Mouse (Mus musculus) forebrain, postnatal 0 days (tissue): ENCODE data around the gene Them7. TPM values are rescaled to one million over a fixed set of nuclear protein-coding genes. Genes with fewer than 3 reads are reported as not detected.
A peak's percentile ranks its signal among the peaks of the same experiment; 100 is the strongest.

Experiments
- ATAC-seq: fragments of 200-750 bp; cut with Nextera tagmentation; 2 replicates; pipeline ENCODE4 v1.8.0; 2017; ENCODE audit warnings: mild to moderate bottlenecking, moderate library complexity
- DNase-seq: peaks from one replicate; pipeline ENCODE4 v3.0.0-alpha.2; 2015
- H3K27ac ChIP-seq: fragments of 300-500 bp; sonication (generic); 2 replicates; pipeline ENCODE4 v1.5.1; 2014; ENCODE audit warnings: low read depth, mild to moderate bottlenecking, antibody characterized with exemption, low read length, moderate library complexity, mixed read lengths
- H3K27me3 ChIP-seq: fragments of 300-500 bp; sonication (generic); 2 replicates; pipeline ENCODE4 v1.6.1; 2014; ENCODE audit warnings: mild to moderate bottlenecking, low read length, mixed read lengths; ENCODE audit not compliant: insufficient read depth
- H3K36me3 ChIP-seq: fragments of 300-500 bp; sonication (generic); 2 replicates; pipeline ENCODE4 v1.6.1; 2014; ENCODE audit warnings: mild to moderate bottlenecking, moderate library complexity; ENCODE audit not compliant: insufficient read depth
- H3K4me1 ChIP-seq: fragments of 300-500 bp; sonication (generic); 2 replicates; pipeline ENCODE4 v1.6.1; 2014; ENCODE audit warnings: antibody characterized with exemption; ENCODE audit not compliant: insufficient read depth
- H3K4me2 ChIP-seq: fragments of 300-500 bp; sonication (generic); 2 replicates; pipeline ENCODE4 v1.6.1; 2014; ENCODE audit warnings: low read depth, mild to moderate bottlenecking, moderate library complexity
- H3K4me3 ChIP-seq: fragments of 300-500 bp; sonication (generic); 2 replicates; pipeline ENCODE4 v1.5.1; 2014; ENCODE audit warnings: low read depth, low read length, mixed read lengths
- H3K9ac ChIP-seq: fragments of 300-500 bp; sonication (generic); 2 replicates; pipeline ENCODE4 v1.6.1; 2014; ENCODE audit warnings: mild to moderate bottlenecking
- H3K9me3 ChIP-seq: fragments of 300-500 bp; sonication (generic); 2 replicates; pipeline ENCODE4 v1.6.1; 2016; ENCODE audit warnings: low read length
- CTCF ChIP-seq: sonication (generic); IDR thresholded peaks from 2 replicates; pipeline ENCODE4 v1.5.1; 2016; ENCODE audit warnings: antibody characterized with exemption, control low read depth, low read depth
- WGBS: fragments of 180-500 bp; shearing (Covaris S2); extraction: QIAGEN DNeasy Blood & Tissue Kit; methylation state at CpG from one replicate; pipeline ENCODE4 v1.1.7; 2014; 5-methylcytosine and 5-hydroxymethylcytosine counted together
- polyA plus RNA-seq: library from polyadenylated mRNA; unstranded; fragments of >200 nt; fragmentation: Nextera tagmentation; extraction: Ambion mirVana; gene quantifications from 2 replicates; pipeline ENCODE4 v1.2.1, GENCODE M21; 2015
- total RNA-seq: library from RNA; depleted of rRNA; stranded (reverse); fragments of >200 nt; gene quantifications from 2 replicates; pipeline ENCODE4 v1.2.3, GENCODE M21; 2014; rRNA removed

Gene Them7
- total and polyA plus RNA-seq, 2 experiments from 2014 or later = not detected

DNA sequence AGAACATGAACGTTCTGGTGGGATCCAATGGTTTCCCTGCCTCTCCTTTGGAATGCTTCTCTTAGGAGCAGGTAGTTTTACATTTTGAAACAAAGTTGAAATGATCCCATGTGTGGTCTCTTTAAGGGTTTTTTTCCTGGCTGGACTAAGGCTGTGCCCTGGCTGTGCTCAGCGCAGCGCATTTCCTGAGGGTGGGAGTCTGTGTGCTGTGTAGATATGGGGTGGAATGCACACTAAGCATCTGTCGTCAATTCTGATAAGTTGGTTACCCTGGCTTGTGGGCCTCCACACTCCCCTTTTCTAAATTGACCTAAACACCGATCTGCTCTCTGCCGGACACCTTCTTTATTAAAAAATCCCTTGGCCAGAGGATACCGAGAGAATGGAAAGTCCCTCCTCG is 203.3 kb downstream of the Them7 start:
- H3K4me2 ChIP-seq = no peak overlapping the region
- no peak overlapping the region for H3K27ac ChIP-seq
- no peaks in the 10 kb centered on the region for H3K4me1 ChIP-seq
- H3K9me3 ChIP-seq = no peaks in the 10 kb centered on the region
- H3K36me3 ChIP-seq = no peaks in the 10 kb centered on the region
- ATAC-seq = no peak
- TF ChIP-seq CTCF = no peak
- no peak overlapping the region for H3K4me3 ChIP-seq
- no peak overlapping the region for H3K9ac ChIP-seq
- 85% methylated on average over 8 of the region's 8 CpGs for WGBS
- no peak for DNase-seq
- peaks cover 10% of the 10 kb centered on the region for H3K27me3 ChIP-seq

DNA sequence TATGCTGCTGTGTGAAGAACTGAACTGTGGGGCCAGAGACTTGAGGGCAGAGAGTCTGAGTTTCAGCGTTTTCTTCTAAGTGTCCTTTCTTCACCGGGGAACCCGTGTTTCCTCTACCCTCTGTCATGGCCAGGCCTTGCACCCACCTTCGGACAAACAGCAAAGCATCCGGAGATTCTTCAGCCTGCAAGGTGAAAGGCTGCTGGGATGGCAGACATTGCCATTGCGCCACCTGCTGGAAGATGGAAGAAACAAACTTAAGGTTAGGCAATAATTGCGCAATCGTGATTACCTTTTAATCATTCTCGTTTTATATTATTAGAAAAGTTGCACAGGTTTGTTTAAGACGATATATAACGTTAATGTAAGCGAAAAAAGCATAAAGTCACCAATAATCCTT is 203.9 kb downstream of the Them7 start:
- Histone ChIP-seq H3K9ac (no peak overlapping the region), H3K9me3 (no peaks in the 10 kb centered on the region), H3K27me3 (peaks cover 10% of the 10 kb centered on the region), H3K4me2 (no peak overlapping the region), H3K4me3 (no peak overlapping the region), H3K27ac (no peak overlapping the region), H3K36me3 (no peaks in the 10 kb centered on the region), H3K4me1 (no peaks in the 10 kb centered on the region)
- WGBS = 3% methylated on average over 12 of the region's 12 CpGs
- peak; percentile 58; the same call in 1 of the 2 replicates for ATAC-seq
- peak; percentile 91 for TF ChIP-seq CTCF
- peak; percentile 80 for DNase-seq

DNA sequence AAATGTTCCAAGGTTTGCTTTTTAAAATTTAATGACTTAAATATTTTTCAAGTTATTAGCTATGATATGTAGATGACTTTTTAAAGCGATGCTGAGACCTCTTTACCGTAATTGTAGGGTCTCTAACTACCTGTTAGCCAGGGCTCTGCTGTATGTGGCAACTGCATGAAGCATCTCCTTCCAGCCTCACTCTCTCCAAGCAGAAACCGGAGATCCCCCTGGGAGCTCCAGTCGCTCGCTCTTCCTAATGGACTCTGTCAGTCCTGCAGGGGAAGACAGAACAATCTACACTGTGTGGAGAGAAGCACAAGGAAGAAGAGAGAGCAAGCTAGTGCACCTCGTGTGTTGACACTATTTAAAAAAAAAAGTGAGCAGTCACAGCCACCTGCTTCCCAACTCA is 204.3 kb downstream of the Them7 start:
- 28% methylated on average over 6 of the region's 6 CpGs for WGBS
- ATAC-seq = no peak
- Histone ChIP-seq H3K27ac (no peak overlapping the region), H3K9me3 (no peaks in the 10 kb centered on the region), H3K4me2 (no peak overlapping the region), H3K9ac (no peak overlapping the region), H3K36me3 (no peaks in the 10 kb centered on the region), H3K4me3 (no peak overlapping the region), H3K27me3 (peaks cover 10% of the 10 kb centered on the region), H3K4me1 (no peaks in the 10 kb centered on the region)
- no peak for DNase-seq
- no peak for TF ChIP-seq CTCF

Other genes with a start within 250 kb of the Them7 start
- gene Eif3m, start 207.2 kb upstream of the Them7 start, total RNA-seq = 192 and 234 TPM in 2 replicates
- 191 and 230 TPM in 2 replicates for gene Eif3m, start 207.2 kb upstream of the Them7 start, polyA plus RNA-seq
- not detected in 2 replicates for gene Gm11060, start 132.3 kb upstream of the Them7 start, total RNA-seq
- not detected in 2 replicates for gene Gm11060, start 132.3 kb upstream of the Them7 start, polyA plus RNA-seq
- gene Wt1, start 97.8 kb upstream of the Them7 start, total RNA-seq = 0.08 and 0.14 TPM in 2 replicates
- gene Wt1, start 97.8 kb upstream of the Them7 start, polyA plus RNA-seq = 0.19 and 0.24 TPM in 2 replicates
- 37.7 and 41.4 TPM in 2 replicates for gene Rcn1, start 175.0 kb downstream of the Them7 start, total RNA-seq
- 42.5 and 55.1 TPM in 2 replicates for gene Rcn1, start 175.0 kb downstream of the Them7 start, polyA plus RNA-seq